In genomic region chr7:34230116-34230515, GRCm38 (mm10) we compare ENCODE assay signal across 8 mouse cellular contexts. TPM values are rescaled to one million over a fixed set of nuclear protein-coding genes. Genes with fewer than 3 reads are reported as not detected.
DNase-seq lines count a peak whose midpoint lies in the region; ATAC-seq lines count a peak whose summit lies in the region.

Gpi1 (minus strand) TSS chr7:34230336.

- DNase-seq in adrenal gland, adult 2 months = peak; percentile 89
- peak; percentile 90 for DNase-seq in embryo, embryonic 10 days (ENCODE audit: low spot score)
- peak; percentile 82 for DNase-seq in gastrocnemius, postnatal 10 days
- DNase-seq in hindlimb bud, embryonic 11.5 days (ENCODE audit: extremely low spot score, low read depth, low spot score) = peak; percentile 47
- DNase-seq in left cerebral cortex, postnatal 10 days (ENCODE audit: extremely low spot score in 1 of 2, low spot score in 2 of 2) = peak; percentile 71 to 91
- DNase-seq in right cerebral cortex, postnatal 10 days (ENCODE audit: low spot score in 2 of 2) = peak; percentile 88 to 89
- peak; percentile 72 to 81 for DNase-seq in urinary bladder, postnatal 4 days (ENCODE audit: low spot score in 2 of 2)

- peak; percentile 46 for ATAC-seq in megakaryocyte progenitor cell, adult 5-6 weeks (replicated peaks; ENCODE audit: poor library complexity)

- intact Hi-C loops in left cerebral cortex, postnatal 10 days (cut with DNase I) = no loop called here

RNA-seq across cellular contexts. Expression of gene Gpi1, which starts in this region (rescaled TPM):
- total RNA-seq in adrenal gland, adult 2 months (2021) = 100 to 1,000 TPM; 290 to 557 TPM
- polyA plus RNA-seq in adrenal gland, adult 2 months (2012; rRNA removed) = 507 and 510 TPM in 2 replicates
- total RNA-seq in gastrocnemius, postnatal 10 days (2021) = 100 to 1,000 TPM; 954 to 962 TPM
- 100 to 1,000 TPM; 577 to 619 TPM for total RNA-seq in left cerebral cortex, postnatal 10 days (2021)
- 573 and 626 TPM in 2 replicates for total RNA-seq in megakaryocyte progenitor cell, adult 5-6 weeks (2015)
- total RNA-seq in megakaryocyte progenitor cell, adult 5-6 weeks (2017) = 615 and 714 TPM in 2 replicates

Comparison
In these comparisons a context has a peak if more than half of its experiments do, and no peak if none do; other contexts are left out.
1. Peak in every context shown above with its lines: DNase-seq and ATAC-seq.